Mouse (Mus musculus): Measurements from ENCODE around the gene Plekhh3. TPM values are rescaled to one million over a fixed set of nuclear protein-coding genes. Genes with fewer than 3 reads are reported as not detected.

The Plekhh3 gene
- polyA plus RNA-seq, 1 experiment from 2014 or later = 13.8 TPM

DNA sequence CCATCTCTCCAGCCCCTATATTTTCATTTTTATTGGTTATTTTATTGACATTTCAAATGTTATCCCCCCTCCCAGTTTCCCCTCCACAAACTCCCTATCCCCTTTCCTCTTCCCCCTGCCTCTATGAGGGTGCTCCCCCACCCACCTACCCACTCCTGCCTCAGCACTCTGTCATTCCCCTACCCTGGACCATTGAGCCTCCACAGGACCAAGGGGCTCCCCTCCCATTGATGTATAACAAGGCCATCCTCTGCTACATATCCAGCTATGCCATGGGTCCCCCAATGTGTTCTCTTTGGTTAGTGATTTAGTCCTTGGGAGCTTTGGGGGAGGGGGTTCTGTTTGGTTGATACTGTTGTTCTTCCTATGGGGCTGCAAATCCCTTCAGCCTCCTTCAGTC, 16.5 kb downstream of the Plekhh3 start:
- Histone ChIP-seq H3K4me1 (replicated peaks; ENCODE audit: control insufficient read depth, insufficient read depth, low read length) (peaks cover 10% of the 10 kb centered on the region), H3K36me3 (ENCODE audit: control insufficient read depth, insufficient read depth, low read length) (no peaks in the 10 kb centered on the region), H3K9me3 (ENCODE audit: control insufficient read depth, low read length) (no peaks in the 10 kb centered on the region), H3K27me3 (replicated peaks; ENCODE audit: control insufficient read depth, insufficient read depth, low read length) (no peaks in the 10 kb centered on the region), H3K9ac (ENCODE audit: low read length) (no peak overlapping the region), H3K4me3 (ENCODE audit: low read depth, low read length) (no peak overlapping the region), H3K4me2 (ENCODE audit: low read length) (no peak overlapping the region), H3K27ac (ENCODE audit: low read depth) (no peak overlapping the region)
- DNase-seq (ENCODE audit: low spot score) (no peak), ATAC-seq (replicated peaks; ENCODE audit: low FRiP score, low TSS enrichment, low read depth) (no peak)

DNA sequence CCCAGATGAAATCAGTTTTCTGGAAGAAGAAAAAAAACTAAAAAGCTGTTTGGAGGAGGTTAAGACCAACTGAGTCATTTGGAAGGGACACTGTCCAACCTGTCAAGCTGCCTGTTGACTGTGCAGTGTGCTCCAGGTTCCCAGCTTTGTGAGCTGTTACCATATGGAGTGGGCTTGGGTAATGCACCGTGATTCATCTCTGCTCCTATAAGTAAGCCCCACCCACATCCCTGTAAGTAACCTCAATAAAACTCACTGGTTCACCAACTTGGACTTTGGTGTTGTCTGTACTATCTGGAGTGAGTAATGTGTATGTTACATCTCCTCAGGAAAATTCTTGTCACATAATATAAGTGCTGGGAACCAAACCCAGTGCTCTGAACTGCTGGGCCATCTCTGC, 18.3 kb downstream of the Plekhh3 start:
- Histone ChIP-seq H3K4me2 (ENCODE audit: low read length) (no peak overlapping the region), H3K4me3 (ENCODE audit: low read depth, low read length) (no peak overlapping the region), H3K9ac (ENCODE audit: low read length) (no peak overlapping the region), H3K9me3 (ENCODE audit: control insufficient read depth, low read length) (no peaks in the 10 kb centered on the region), H3K4me1 (replicated peaks; ENCODE audit: control insufficient read depth, insufficient read depth, low read length) (peaks cover 25% of the 10 kb centered on the region), H3K27ac (ENCODE audit: low read depth) (no peak overlapping the region), H3K36me3 (ENCODE audit: control insufficient read depth, insufficient read depth, low read length) (no peaks in the 10 kb centered on the region), H3K27me3 (replicated peaks; ENCODE audit: control insufficient read depth, insufficient read depth, low read length) (no peaks in the 10 kb centered on the region)
- 61% methylated on average over 1 of the region's 1 CpGs for WGBS
- ATAC-seq (replicated peaks; ENCODE audit: low FRiP score, low TSS enrichment, low read depth) = no peak; the same call in 1 of the 2 replicates
- DNase-seq (ENCODE audit: low spot score) = no peak

DNA sequence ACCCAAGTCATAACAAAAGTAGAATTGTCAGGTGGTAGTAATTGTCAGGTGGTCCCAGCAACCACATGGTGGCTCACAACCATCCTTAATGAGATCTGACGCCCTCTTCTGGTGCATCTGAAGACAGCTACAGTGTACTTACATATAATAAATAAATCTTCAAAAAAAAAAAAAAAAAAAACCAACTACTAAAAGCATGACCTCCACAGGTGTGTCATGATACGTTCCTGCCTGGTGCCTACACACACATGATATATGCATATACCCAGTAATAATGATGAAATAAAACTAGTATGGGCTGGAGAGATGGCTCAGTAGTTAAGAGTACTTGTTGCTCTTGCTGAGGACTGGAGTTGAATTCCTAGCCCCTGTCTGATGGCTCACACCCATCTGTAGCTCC, 20.1 kb downstream of the Plekhh3 start:
- no peak for DNase-seq (ENCODE audit: low spot score)
- WGBS = 59% methylated on average over 2 of the region's 2 CpGs
- Histone ChIP-seq H3K9ac (ENCODE audit: low read length) (no peak overlapping the region), H3K9me3 (ENCODE audit: control insufficient read depth, low read length) (no peaks in the 10 kb centered on the region), H3K4me1 (replicated peaks; ENCODE audit: control insufficient read depth, insufficient read depth, low read length) (peaks cover 21% of the 10 kb centered on the region), H3K27me3 (replicated peaks; ENCODE audit: control insufficient read depth, insufficient read depth, low read length) (no peaks in the 10 kb centered on the region), H3K36me3 (ENCODE audit: control insufficient read depth, insufficient read depth, low read length) (no peaks in the 10 kb centered on the region), H3K27ac (ENCODE audit: low read depth) (no peak overlapping the region), H3K4me2 (ENCODE audit: low read length) (no peak overlapping the region), H3K4me3 (ENCODE audit: low read depth, low read length) (no peak overlapping the region)
- no peak for ATAC-seq (replicated peaks; ENCODE audit: low FRiP score, low TSS enrichment, low read depth)

DNA sequence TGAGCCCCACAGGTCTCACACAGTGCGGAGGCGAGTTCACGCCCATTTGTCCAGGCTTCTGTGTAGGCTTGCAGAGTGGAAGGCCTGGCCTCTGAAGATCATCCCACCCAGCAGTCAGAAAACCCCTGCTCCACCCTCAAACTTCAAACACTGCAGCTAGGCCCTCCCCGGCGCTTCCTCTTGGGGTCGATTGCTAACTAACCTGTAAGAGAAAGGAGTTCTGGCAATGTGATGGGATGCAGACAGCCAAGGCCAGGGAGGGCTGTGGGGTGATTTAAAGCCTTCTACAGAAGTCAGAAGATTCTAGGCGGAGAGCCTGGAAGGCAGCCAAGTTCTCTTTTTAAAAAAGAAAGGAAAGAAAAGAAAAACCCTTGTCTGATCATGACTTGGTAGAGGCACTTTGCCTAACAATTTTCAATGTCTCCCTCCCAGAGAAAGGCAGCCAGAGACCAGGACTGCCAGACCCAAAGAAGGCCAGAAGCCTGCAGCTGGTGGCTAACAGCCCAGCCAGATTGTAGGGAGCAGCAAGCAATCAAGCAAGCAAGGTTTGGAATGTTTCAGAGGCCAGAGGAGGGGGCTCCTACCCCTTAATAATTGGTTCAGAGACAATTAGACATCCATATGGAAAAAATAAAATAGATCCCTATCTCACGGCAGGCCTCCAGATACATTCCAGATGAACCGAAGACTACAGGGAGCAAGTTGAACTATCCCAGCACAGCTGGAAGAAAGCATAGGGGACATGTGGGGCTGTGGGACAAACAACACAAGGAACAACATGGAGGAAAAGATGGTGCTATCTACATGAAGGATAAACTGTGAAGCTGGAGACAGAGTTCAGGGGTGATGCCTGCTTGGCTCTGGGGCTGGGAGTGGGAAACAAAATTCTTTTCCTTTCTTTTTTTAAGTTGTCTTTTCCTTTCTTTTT, 21.7 kb downstream of the Plekhh3 start:
- 13% methylated on average over 9 of the region's 9 CpGs for WGBS
- peak overlapping the region; percentile 88 for H3K27ac ChIP-seq (ENCODE audit: low read depth)
- H3K4me1 ChIP-seq (replicated peaks; ENCODE audit: control insufficient read depth, insufficient read depth, low read length) = peaks cover 19% of the 10 kb centered on the region
- no peaks in the 10 kb centered on the region for H3K9me3 ChIP-seq (ENCODE audit: control insufficient read depth, low read length)
- no peak overlapping the region for H3K4me3 ChIP-seq (ENCODE audit: low read depth, low read length)
- ATAC-seq (replicated peaks; ENCODE audit: low FRiP score, low TSS enrichment, low read depth) = peak; percentile 58
- peak overlapping the region; percentile 9; the same call in 1 of the 2 replicates for H3K4me2 ChIP-seq (ENCODE audit: low read length)
- peak; percentile 73 for DNase-seq (ENCODE audit: low spot score)
- no peak overlapping the region for H3K9ac ChIP-seq (ENCODE audit: low read length)
- no peaks in the 10 kb centered on the region for H3K36me3 ChIP-seq (ENCODE audit: control insufficient read depth, insufficient read depth, low read length)
- no peaks in the 10 kb centered on the region for H3K27me3 ChIP-seq (replicated peaks; ENCODE audit: control insufficient read depth, insufficient read depth, low read length)

DNA sequence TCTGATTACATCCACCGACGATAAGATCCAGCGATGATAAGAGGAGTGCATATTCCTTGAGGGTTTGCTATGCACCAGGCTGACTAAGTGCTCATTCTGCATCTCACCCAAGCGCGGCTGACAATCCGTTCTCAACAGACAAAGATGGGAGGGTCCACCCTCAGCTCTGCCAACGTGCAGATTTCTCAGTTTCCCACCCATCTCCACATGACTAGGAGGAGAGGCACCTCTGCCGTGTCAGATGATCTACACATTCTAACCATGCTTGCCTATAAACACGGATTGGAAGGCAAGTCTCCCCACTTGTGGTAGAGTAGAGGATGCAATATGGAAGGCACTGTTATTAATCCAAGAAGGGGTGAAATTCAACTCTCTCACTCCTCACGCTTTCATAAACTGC, 22.4 kb downstream of the Plekhh3 start:
- H3K4me3 ChIP-seq (ENCODE audit: low read depth, low read length) = no peak overlapping the region
- H3K27ac ChIP-seq (ENCODE audit: low read depth) = peak overlapping the region; percentile 88
- H3K9ac ChIP-seq (ENCODE audit: low read length) = no peak overlapping the region
- 54% methylated on average over 10 of the region's 10 CpGs for WGBS
- H3K9me3 ChIP-seq (ENCODE audit: control insufficient read depth, low read length) = no peaks in the 10 kb centered on the region
- no peaks in the 10 kb centered on the region for H3K36me3 ChIP-seq (ENCODE audit: control insufficient read depth, insufficient read depth, low read length)
- H3K27me3 ChIP-seq (replicated peaks; ENCODE audit: control insufficient read depth, insufficient read depth, low read length) = no peaks in the 10 kb centered on the region
- ATAC-seq (replicated peaks; ENCODE audit: low FRiP score, low TSS enrichment, low read depth) (peak; percentile 21; the same call in 1 of the 2 replicates), DNase-seq (ENCODE audit: low spot score) (no peak)
- peaks cover 22% of the 10 kb centered on the region for H3K4me1 ChIP-seq (replicated peaks; ENCODE audit: control insufficient read depth, insufficient read depth, low read length)
- peak overlapping the region; percentile 9; the same call in 1 of the 2 replicates for H3K4me2 ChIP-seq (ENCODE audit: low read length)

DNA sequence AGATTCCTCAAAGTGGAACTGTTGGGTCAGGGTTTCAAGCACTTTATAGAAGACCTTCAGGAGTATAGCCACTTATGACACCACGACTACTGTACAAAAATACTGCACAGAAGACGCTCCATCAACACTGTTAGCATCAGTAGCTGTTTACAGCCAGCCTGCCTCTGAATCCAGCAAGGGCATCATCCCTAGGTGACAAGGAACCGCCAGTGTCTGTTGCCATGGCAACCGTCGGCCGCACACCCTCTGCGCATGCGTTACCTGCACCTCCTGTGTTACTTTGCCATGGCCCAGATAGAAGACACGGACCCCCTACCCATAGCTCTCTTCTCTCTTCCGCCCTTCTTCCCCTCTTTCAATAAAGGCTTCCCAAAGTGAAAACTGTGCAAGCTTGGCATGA, 24.8 kb downstream of the Plekhh3 start:
- WGBS = 41% methylated on average over 10 of the region's 10 CpGs
- H3K27me3 ChIP-seq (replicated peaks; ENCODE audit: control insufficient read depth, insufficient read depth, low read length) = no peaks in the 10 kb centered on the region
- no peak for DNase-seq (ENCODE audit: low spot score)
- H3K27ac ChIP-seq (ENCODE audit: low read depth) = no peak overlapping the region
- H3K4me3 ChIP-seq (ENCODE audit: low read depth, low read length) = no peak overlapping the region
- H3K4me2 ChIP-seq (ENCODE audit: low read length) = no peak overlapping the region
- H3K9ac ChIP-seq (ENCODE audit: low read length) = no peak overlapping the region
- ATAC-seq (replicated peaks; ENCODE audit: low FRiP score, low TSS enrichment, low read depth) = no peak
- H3K4me1 ChIP-seq (replicated peaks; ENCODE audit: control insufficient read depth, insufficient read depth, low read length) = peaks cover 23% of the 10 kb centered on the region
- H3K9me3 ChIP-seq (ENCODE audit: control insufficient read depth, low read length) = no peaks in the 10 kb centered on the region
- no peaks in the 10 kb centered on the region for H3K36me3 ChIP-seq (ENCODE audit: control insufficient read depth, insufficient read depth, low read length)

DNA sequence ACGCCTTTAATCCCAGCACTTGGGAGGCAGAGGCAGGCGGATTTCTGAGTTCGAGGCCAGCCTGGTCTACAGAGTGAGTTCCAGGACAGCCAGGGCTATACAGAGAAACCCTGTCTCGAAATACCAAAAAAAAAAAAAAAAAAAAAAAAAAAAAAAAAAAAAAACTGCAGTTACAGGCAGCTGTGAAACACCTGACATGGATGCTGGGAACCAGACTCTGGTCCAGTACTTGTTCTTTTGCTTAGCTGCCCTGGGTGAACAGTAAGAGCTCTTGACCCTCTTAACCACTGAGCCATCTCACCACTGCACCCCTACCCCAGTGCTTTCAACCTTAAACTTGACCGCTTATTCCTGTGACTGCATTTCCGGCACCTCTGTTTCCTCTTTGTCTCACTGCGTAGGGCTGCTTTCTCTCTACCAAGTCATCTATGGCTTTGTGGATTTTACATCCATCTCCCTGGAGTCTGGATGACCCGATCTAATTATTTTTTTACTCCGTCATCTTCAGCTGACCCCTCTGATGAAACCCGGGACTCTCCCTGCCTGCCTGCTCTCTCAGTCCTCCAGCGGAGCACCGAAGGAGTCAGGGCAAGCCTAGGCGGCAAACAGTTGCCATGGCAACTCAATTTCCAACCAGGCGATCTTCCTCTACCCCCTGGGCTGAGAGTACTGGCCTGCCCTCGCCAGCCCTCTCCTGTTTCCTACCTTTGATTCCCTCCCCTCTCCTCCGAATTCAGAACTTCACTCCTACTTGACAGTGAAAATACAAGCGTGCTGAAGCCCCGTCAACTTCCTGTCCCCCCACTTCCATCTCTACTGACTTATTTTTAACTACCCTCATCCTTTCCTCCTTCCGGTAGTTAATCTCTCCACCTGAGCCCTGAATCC, 27.6 kb downstream of the Plekhh3 start:
- H3K9me3 ChIP-seq (ENCODE audit: control insufficient read depth, low read length) = no peaks in the 10 kb centered on the region
- peak overlapping the region; percentile 58 for H3K4me2 ChIP-seq (ENCODE audit: low read length)
- H3K4me3 ChIP-seq (ENCODE audit: low read depth, low read length) = peak overlapping the region; percentile 26
- peak; percentile 65 for DNase-seq (ENCODE audit: low spot score)
- H3K4me1 ChIP-seq (replicated peaks; ENCODE audit: control insufficient read depth, insufficient read depth, low read length) = peaks cover 14% of the 10 kb centered on the region
- H3K27ac ChIP-seq (ENCODE audit: low read depth) = no peak overlapping the region
- 0 out of 2 replicates have a peak, but pooled peaks cover 7% of the 10 kb centered on the region for H3K27me3 ChIP-seq (replicated peaks; ENCODE audit: control insufficient read depth, insufficient read depth, low read length)
- WGBS = 19% methylated on average over 17 of the region's 19 CpGs
- H3K36me3 ChIP-seq (ENCODE audit: control insufficient read depth, insufficient read depth, low read length) = no peaks in the 10 kb centered on the region
- peak; percentile 22; the same call in 1 of the 2 replicates for ATAC-seq (replicated peaks; ENCODE audit: low FRiP score, low TSS enrichment, low read depth)
- no peak overlapping the region; the same call in 1 of the 2 replicates for H3K9ac ChIP-seq (ENCODE audit: low read length)

DNA sequence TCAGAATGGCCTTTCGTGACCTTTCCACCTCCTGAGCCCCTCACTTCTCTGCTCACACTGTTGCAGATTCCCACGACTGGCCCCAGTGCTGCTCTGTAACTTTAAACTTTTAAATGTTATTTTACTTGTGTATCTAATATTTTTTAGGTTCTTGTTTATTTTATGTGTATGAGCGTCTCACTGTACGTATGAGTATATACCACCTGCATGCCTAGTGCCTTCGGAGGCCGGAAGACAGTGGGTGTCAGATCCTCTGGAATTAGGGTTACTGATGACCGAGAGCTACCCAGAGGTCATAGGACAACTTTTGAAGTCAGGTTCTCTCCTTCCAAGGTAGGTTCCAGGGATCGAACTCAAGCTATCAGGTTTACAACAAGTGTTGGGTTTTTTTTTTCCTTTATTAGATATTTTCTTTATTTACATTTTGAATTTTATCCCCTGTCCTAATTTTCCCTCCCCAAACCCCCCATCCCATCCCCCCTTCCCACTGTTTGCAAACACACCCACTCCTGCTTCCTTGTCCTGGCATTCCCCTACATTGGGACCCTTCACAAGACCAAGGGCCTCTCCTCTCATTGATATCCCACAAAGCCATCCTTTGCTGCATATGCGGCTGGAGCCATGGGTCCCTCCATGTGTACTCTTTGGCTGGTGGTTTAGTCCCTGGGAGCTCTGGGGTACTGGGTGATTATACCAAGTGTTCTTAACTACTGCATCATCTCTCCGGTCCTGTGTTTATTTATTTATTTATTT, 28.8 kb downstream of the Plekhh3 start:
- 84% methylated on average over 10 of the region's 10 CpGs for WGBS
- Histone ChIP-seq H3K4me1 (replicated peaks; ENCODE audit: control insufficient read depth, insufficient read depth, low read length) (peaks cover 13% of the 10 kb centered on the region), H3K27ac (ENCODE audit: low read depth) (no peak overlapping the region), H3K4me2 (ENCODE audit: low read length) (no peak overlapping the region), H3K9me3 (ENCODE audit: control insufficient read depth, low read length) (no peaks in the 10 kb centered on the region), H3K36me3 (ENCODE audit: control insufficient read depth, insufficient read depth, low read length) (no peaks in the 10 kb centered on the region), H3K4me3 (ENCODE audit: low read depth, low read length) (no peak overlapping the region), H3K9ac (ENCODE audit: low read length) (no peak overlapping the region), H3K27me3 (replicated peaks; ENCODE audit: control insufficient read depth, insufficient read depth, low read length) (0 out of 2 replicates have a peak, but pooled peaks cover 7% of the 10 kb centered on the region)
- ATAC-seq (replicated peaks; ENCODE audit: low FRiP score, low TSS enrichment, low read depth) = no peak
- no peak for DNase-seq (ENCODE audit: low spot score)
